Mouse (Mus musculus) C2C12 (cell line): ENCODE results near the gene Uvrag.

Experiments used
- CTCF ChIP-seq: IDR thresholded peaks from one replicate; pipeline ENCODE4 v1.5.1; 2011; ENCODE audit not compliant: control insufficient read depth, insufficient read depth, insufficient read length
- MAX ChIP-seq: IDR thresholded peaks from one replicate; pipeline ENCODE4 v1.6.1; 2011; ENCODE audit warnings: mild to moderate bottlenecking, control low read depth
- MYOD1 ChIP-seq: IDR thresholded peaks from one replicate; pipeline ENCODE4 v1.6.1; 2011; ENCODE audit warnings: low read depth; ENCODE audit not compliant: control insufficient read depth, insufficient read length
- MYOG ChIP-seq: IDR thresholded peaks from one replicate; pipeline ENCODE4 v1.6.1; 2011; ENCODE audit not compliant: control insufficient read depth, insufficient read length; ENCODE audit errors: extremely low read depth
- USF1 ChIP-seq: IDR thresholded peaks from one replicate; pipeline ENCODE4 v1.6.1; 2011; ENCODE audit warnings: low read depth, mild to moderate bottlenecking, control low read depth, moderate library complexity

- TF ChIP-seq CTCF (no peak), MYOG (no peak), MAX (no peak), MYOD1 (no peak), USF1 (no peak)
Measured at GRCm38 (mm10) chr7:99024791-99025190, 116.2 kb downstream of the Uvrag start.
